Mouse (Mus musculus): ENCODE data around the gene Wars. TPM values are rescaled to one million over a fixed set of nuclear protein-coding genes. Genes with fewer than 3 reads are reported as not detected.
A peak's percentile ranks its signal among the peaks of the same experiment; 100 is the strongest.

Wars gene
- polyA plus RNA-seq, 1 experiment, result 127 TPM

GRCm38 (mm10) chr12:108896006-108896405 lies 2.0 kb upstream of the Wars start:
- DNase-seq, result no peak
- TF ChIP-seq POLR2A (IDR thresholded peaks at IDR 0.05; ENCODE audit: borderline replicate concordance, extremely low read depth, low read depth, low read length) (no peak), CTCF (IDR thresholded peaks at IDR 0.05; ENCODE audit: insufficient read depth, low read length) (peak; percentile 69)
- 49% methylated on average over 3 of the region's 3 CpGs for WGBS
- H3K4me3 ChIP-seq (replicated peaks; ENCODE audit: extremely low read depth, low read depth, low read length), result no peak overlapping the region
- H3K4me1 ChIP-seq (ENCODE audit: control insufficient read depth, insufficient read depth, low read length), result peaks cover 6% of the 10 kb centered on the region

GRCm38 (mm10) chr12:108894432-108894816 lies 450 bp upstream of the Wars start:
- no peak for DNase-seq
- Histone ChIP-seq H3K4me3 (replicated peaks; ENCODE audit: extremely low read depth, low read depth, low read length) (peak overlapping the region; percentile 90), H3K4me1 (ENCODE audit: control insufficient read depth, insufficient read depth, low read length) (peaks cover 13% of the 10 kb centered on the region)
- no peak for TF ChIP-seq CTCF (IDR thresholded peaks at IDR 0.05; ENCODE audit: insufficient read depth, low read length)
- TF ChIP-seq POLR2A (IDR thresholded peaks at IDR 0.05; ENCODE audit: borderline replicate concordance, extremely low read depth, low read depth, low read length), result no peak
- 1% methylated on average over 7 of the region's 7 CpGs for WGBS

- 8% methylated on average over 12 of the region's 12 CpGs for WGBS
- Histone ChIP-seq H3K4me1 (ENCODE audit: control insufficient read depth, insufficient read depth, low read length) (peaks cover 22% of the 10 kb centered on the region), H3K4me3 (replicated peaks; ENCODE audit: extremely low read depth, low read depth, low read length) (peak within 1 kb of the TSS; percentile 90)
- peak; percentile 30 for DNase-seq
- TF ChIP-seq CTCF (IDR thresholded peaks at IDR 0.05; ENCODE audit: insufficient read depth, low read length) (no peak), POLR2A (IDR thresholded peaks at IDR 0.05; ENCODE audit: borderline replicate concordance, extremely low read depth, low read depth, low read length) (peak; percentile 53; the same call in 1 of the 2 replicates)
Measured at GRCm38 (mm10) chr12:108892989-108893714, 822 bp downstream of the Wars start, which contains the start of gene Wdr25. TSS of gene Wdr25 (plus strand) at chr12:108893631.

GRCm38 (mm10) chr12:108888632-108889031 lies 5.3 kb downstream of the Wars start:
- H3K4me1 ChIP-seq (ENCODE audit: control insufficient read depth, insufficient read depth, low read length), result peaks cover 35% of the 10 kb centered on the region
- peak; percentile 32 for DNase-seq
- no peak overlapping the region for H3K4me3 ChIP-seq (replicated peaks; ENCODE audit: extremely low read depth, low read depth, low read length)
- no peak for TF ChIP-seq CTCF (IDR thresholded peaks at IDR 0.05; ENCODE audit: insufficient read depth, low read length)
- no peak for TF ChIP-seq POLR2A (IDR thresholded peaks at IDR 0.05; ENCODE audit: borderline replicate concordance, extremely low read depth, low read depth, low read length)
- WGBS, result 23% methylated on average over 4 of the region's 4 CpGs

- no peak for DNase-seq
- 45% methylated on average over 4 of the region's 4 CpGs for WGBS
- H3K4me1 ChIP-seq (ENCODE audit: control insufficient read depth, insufficient read depth, low read length), result peaks cover 35% of the 10 kb centered on the region
- TF ChIP-seq POLR2A (IDR thresholded peaks at IDR 0.05; ENCODE audit: borderline replicate concordance, extremely low read depth, low read depth, low read length) (no peak), CTCF (IDR thresholded peaks at IDR 0.05; ENCODE audit: insufficient read depth, low read length) (no peak)
- no peak overlapping the region for H3K4me3 ChIP-seq (replicated peaks; ENCODE audit: extremely low read depth, low read depth, low read length)
Measured at GRCm38 (mm10) chr12:108887077-108887476, 6.9 kb downstream of the Wars start.

- WGBS, result 67% methylated on average over 1 of the region's 1 CpGs
- no peak overlapping the region for H3K4me3 ChIP-seq (replicated peaks; ENCODE audit: extremely low read depth, low read depth, low read length)
- TF ChIP-seq POLR2A (IDR thresholded peaks at IDR 0.05; ENCODE audit: borderline replicate concordance, extremely low read depth, low read depth, low read length) (no peak), CTCF (IDR thresholded peaks at IDR 0.05; ENCODE audit: insufficient read depth, low read length) (no peak)
- DNase-seq, result no peak
- peaks cover 32% of the 10 kb centered on the region for H3K4me1 ChIP-seq (ENCODE audit: control insufficient read depth, insufficient read depth, low read length)
Measured at GRCm38 (mm10) chr12:108885906-108886305, 8.1 kb downstream of the Wars start.

GRCm38 (mm10) chr12:108882776-108883175 lies 11.2 kb downstream of the Wars start:
- WGBS, result 83% methylated on average over 8 of the region's 8 CpGs
- Histone ChIP-seq H3K4me1 (ENCODE audit: control insufficient read depth, insufficient read depth, low read length) (peaks cover 15% of the 10 kb centered on the region), H3K4me3 (replicated peaks; ENCODE audit: extremely low read depth, low read depth, low read length) (no peak overlapping the region)
- TF ChIP-seq POLR2A (IDR thresholded peaks at IDR 0.05; ENCODE audit: borderline replicate concordance, extremely low read depth, low read depth, low read length) (no peak), CTCF (IDR thresholded peaks at IDR 0.05; ENCODE audit: insufficient read depth, low read length) (no peak)
- DNase-seq, result no peak

GRCm38 (mm10) chr12:108881192-108881591 lies 12.8 kb downstream of the Wars start:
- H3K4me3 ChIP-seq (replicated peaks; ENCODE audit: extremely low read depth, low read depth, low read length), result no peak overlapping the region
- DNase-seq, result no peak
- peaks cover 6% of the 10 kb centered on the region for H3K4me1 ChIP-seq (ENCODE audit: control insufficient read depth, insufficient read depth, low read length)
- TF ChIP-seq CTCF (IDR thresholded peaks at IDR 0.05; ENCODE audit: insufficient read depth, low read length) (no peak), POLR2A (IDR thresholded peaks at IDR 0.05; ENCODE audit: borderline replicate concordance, extremely low read depth, low read depth, low read length) (no peak)
- WGBS, result 63% methylated on average over 3 of the region's 3 CpGs

GRCm38 (mm10) chr12:108880606-108881005 lies 13.4 kb downstream of the Wars start:
- H3K4me1 ChIP-seq (ENCODE audit: control insufficient read depth, insufficient read depth, low read length), result 0 out of 2 replicates have a peak, but pooled peaks cover 2% of the 10 kb centered on the region
- DNase-seq, result no peak
- TF ChIP-seq CTCF (IDR thresholded peaks at IDR 0.05; ENCODE audit: insufficient read depth, low read length) (no peak), POLR2A (IDR thresholded peaks at IDR 0.05; ENCODE audit: borderline replicate concordance, extremely low read depth, low read depth, low read length) (no peak)
- H3K4me3 ChIP-seq (replicated peaks; ENCODE audit: extremely low read depth, low read depth, low read length), result no peak overlapping the region
- WGBS, result 83% methylated on average over 5 of the region's 5 CpGs

- H3K4me3 ChIP-seq (replicated peaks; ENCODE audit: extremely low read depth, low read depth, low read length), result no peak overlapping the region
- 82% methylated on average over 4 of the region's 4 CpGs for WGBS
- TF ChIP-seq POLR2A (IDR thresholded peaks at IDR 0.05; ENCODE audit: borderline replicate concordance, extremely low read depth, low read depth, low read length), result no peak
Measured at GRCm38 (mm10) chr12:108879138-108879537, 14.8 kb downstream of the Wars start.

More at GRCm38 (mm10) chr12:108879138-108879537, 14.8 kb downstream of the Wars start:
- no peak for DNase-seq
- H3K4me1 ChIP-seq (ENCODE audit: control insufficient read depth, insufficient read depth, low read length), result no peaks in the 10 kb centered on the region

All from lung, adult 2 months (tissue).